Mouse (Mus musculus): ENCODE measurements around the gene Mlh1.

Mlh1 gene

GRCm38 (mm10) chr9:111271434-111272160 is at the start of gene Mlh1, which contains the start of gene Epm2aip1:
Gene Mlh1 (minus strand): TSS chr9:111271791.
Gene Epm2aip1 (plus strand): TSS chr9:111271929.
- peak; percentile 97 for DNase-seq (ENCODE audit: extremely low spot score)

- DNase-seq (ENCODE audit: extremely low spot score): no peak
Measured at GRCm38 (mm10) chr9:111320912-111321311, 49.3 kb upstream of the Mlh1 start.

- DNase-seq (ENCODE audit: extremely low spot score): peak; percentile 45
Measured at GRCm38 (mm10) chr9:111314219-111314618, 42.6 kb upstream of the Mlh1 start.

GRCm38 (mm10) chr9:111313793-111314192 is 42.2 kb upstream of the Mlh1 start:
- no peak for DNase-seq (ENCODE audit: extremely low spot score)

GRCm38 (mm10) chr9:111313299-111313698 is 41.7 kb upstream of the Mlh1 start:
- DNase-seq (ENCODE audit: extremely low spot score): no peak

GRCm38 (mm10) chr9:111312442-111313141 is 41.0 kb upstream of the Mlh1 start:
- DNase-seq (ENCODE audit: extremely low spot score): peak; percentile 49

GRCm38 (mm10) chr9:111311843-111312441 is 40.4 kb upstream of the Mlh1 start:
- no peak for DNase-seq (ENCODE audit: extremely low spot score)

- DNase-seq (ENCODE audit: extremely low spot score): peak; percentile 43
Measured at GRCm38 (mm10) chr9:111311031-111311842, 39.6 kb upstream of the Mlh1 start, which contains the start of gene Trank1. Gene Trank1 (plus strand): TSS chr9:111311739.

- no peak for DNase-seq (ENCODE audit: extremely low spot score)
Measured at GRCm38 (mm10) chr9:111306142-111306541, 34.6 kb upstream of the Mlh1 start.

- DNase-seq (ENCODE audit: extremely low spot score): no peak
Measured at GRCm38 (mm10) chr9:111304036-111304435, 32.4 kb upstream of the Mlh1 start.

- DNase-seq (ENCODE audit: extremely low spot score): no peak
Measured at GRCm38 (mm10) chr9:111302196-111302831, 30.7 kb upstream of the Mlh1 start.

- DNase-seq (ENCODE audit: extremely low spot score): no peak
Measured at GRCm38 (mm10) chr9:111298606-111299005, 27.0 kb upstream of the Mlh1 start.

GRCm38 (mm10) chr9:111296433-111296832 is 24.8 kb upstream of the Mlh1 start:
- no peak for DNase-seq (ENCODE audit: extremely low spot score)

- DNase-seq (ENCODE audit: extremely low spot score): no peak
Measured at GRCm38 (mm10) chr9:111295323-111295722, 23.7 kb upstream of the Mlh1 start.

- no peak for DNase-seq (ENCODE audit: extremely low spot score)
Measured at GRCm38 (mm10) chr9:111294911-111295310, 23.3 kb upstream of the Mlh1 start.

GRCm38 (mm10) chr9:111293234-111293633 is 21.6 kb upstream of the Mlh1 start:
- DNase-seq (ENCODE audit: extremely low spot score): no peak

- DNase-seq (ENCODE audit: extremely low spot score): no peak
Measured at GRCm38 (mm10) chr9:111290539-111291100, 19.0 kb upstream of the Mlh1 start.

GRCm38 (mm10) chr9:111289832-111290339 is 18.3 kb upstream of the Mlh1 start:
- peak; percentile 94 for DNase-seq (ENCODE audit: extremely low spot score)

GRCm38 (mm10) chr9:111289294-111289831 is 17.8 kb upstream of the Mlh1 start:
- DNase-seq (ENCODE audit: extremely low spot score): no peak

- no peak for DNase-seq (ENCODE audit: extremely low spot score)
Measured at GRCm38 (mm10) chr9:111287956-111288355, 16.4 kb upstream of the Mlh1 start.
